Mouse (Mus musculus) layer of hippocampus, adult 11-12 months (tissue): ENCODE measurements around the gene Thumpd3.

Source experiments
- DNase-seq: peaks from one replicate; pipeline ENCODE4 v3.0.0; 2022; ENCODE audit warnings: low spot score

The Thumpd3 gene

DNA sequence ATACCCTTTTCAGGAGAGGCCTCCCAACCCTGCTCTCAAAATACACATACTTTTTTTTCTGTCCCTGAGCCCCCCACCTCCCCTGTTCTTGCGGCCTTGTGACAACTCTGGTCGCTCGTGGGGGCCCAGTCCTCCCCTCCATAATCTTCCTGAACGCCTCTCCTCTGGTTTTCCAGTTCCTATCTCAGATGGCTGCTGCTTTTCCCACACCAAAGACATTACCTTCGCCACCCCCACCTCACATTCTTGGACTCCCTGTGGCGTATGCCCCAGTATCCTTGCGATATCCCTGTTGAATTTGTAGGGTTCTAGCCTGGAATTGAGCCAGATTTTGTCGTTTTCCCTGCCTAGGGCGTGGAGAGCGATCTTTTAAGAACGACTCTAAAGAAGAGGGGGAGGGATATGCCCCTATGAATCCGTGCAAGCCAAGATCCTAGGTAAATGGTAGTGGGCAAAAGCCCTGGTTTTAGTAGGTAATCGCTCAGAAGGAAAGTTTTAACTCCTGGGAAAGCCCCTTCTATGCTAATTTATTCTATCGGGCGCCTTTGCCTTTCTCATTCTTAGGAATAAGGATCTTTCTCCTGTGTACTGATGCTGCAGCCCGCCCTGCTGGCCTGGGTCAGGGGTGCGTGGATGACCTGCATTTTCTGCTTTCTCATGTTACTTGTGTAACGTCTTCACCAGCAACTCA lies 32.2 kb downstream of the Thumpd3 start:
- peak; percentile 42 for DNase-seq

DNA sequence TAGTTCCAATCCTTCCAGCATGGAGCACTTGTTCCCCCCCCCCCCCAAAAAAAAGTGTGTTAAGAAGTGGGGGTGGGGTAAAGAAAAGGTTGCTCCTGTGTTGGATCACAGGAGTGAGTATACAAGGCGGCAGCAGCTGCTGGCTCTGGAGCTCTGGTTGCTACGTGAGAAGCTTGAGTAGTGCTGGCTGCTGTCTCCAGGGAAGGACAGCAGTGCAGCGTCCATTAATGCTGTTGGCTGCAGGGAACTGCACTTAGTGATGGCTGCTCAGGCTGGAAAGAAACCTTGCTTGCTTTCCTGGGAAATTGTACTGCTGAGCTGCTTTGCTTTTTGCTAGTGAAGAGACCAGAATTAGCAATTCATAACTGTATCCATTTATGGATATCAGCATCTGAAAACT lies 33.5 kb downstream of the Thumpd3 start:
- DNase-seq, result peak; percentile 20

DNA sequence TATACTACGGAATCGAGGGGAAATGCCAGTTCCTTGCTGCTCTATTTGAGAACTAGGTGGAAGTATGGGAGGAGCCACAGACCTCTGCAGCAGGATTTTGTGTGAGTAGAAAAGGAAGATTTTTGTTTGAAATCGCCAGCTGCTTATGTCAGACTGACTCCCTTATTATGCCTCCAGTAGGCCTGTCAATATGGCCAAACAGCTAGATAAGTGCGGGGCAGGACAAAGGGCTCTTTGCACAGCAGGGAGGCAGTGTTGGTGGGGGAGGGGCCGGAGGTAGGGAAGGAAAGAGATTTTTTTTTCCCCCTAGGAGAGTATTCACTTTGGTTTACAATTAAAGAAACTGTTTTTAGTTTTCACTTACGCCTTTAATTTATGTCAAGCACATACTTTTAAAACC lies 36.2 kb downstream of the Thumpd3 start:
- DNase-seq, result peak; percentile 19

DNA sequence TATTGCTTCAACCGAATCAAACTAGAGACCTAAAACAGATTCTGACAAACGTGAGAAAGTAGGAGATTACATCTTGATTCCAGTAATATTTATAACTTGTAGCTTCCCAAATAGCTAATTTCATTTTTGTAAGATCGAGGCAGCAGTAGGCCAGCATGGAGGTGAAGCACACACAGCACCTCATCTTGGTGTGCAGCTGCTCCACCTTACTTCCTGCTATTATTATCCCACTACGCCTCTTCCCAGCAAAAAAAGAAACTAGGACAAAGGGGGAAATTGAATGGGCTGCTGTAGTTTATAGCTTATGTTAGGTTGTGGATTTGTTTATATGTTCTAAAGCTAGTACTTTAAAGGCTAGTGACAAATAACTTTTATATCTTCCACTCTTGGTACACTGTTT lies 38.6 kb downstream of the Thumpd3 start:
- no peak for DNase-seq

DNA sequence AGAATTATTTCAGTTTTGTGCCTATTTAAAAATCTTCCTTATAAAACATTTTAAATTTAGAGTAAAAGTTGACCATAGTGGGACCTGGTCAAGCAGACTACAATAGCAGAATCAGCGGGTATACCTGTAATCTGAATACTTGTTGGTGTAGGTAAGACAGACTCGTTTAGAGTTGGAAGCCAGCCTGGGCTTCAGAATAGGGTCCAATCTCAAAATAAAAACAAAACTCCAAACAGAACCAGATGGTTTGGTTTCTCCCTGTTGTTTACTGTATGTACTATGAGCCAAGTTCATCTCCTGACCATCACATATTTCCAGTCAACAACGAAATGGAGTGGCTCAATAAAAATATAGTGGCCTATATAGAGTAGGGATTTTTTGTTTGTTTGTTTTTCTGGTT lies 47.2 kb downstream of the Thumpd3 start:
- no peak for DNase-seq

DNA sequence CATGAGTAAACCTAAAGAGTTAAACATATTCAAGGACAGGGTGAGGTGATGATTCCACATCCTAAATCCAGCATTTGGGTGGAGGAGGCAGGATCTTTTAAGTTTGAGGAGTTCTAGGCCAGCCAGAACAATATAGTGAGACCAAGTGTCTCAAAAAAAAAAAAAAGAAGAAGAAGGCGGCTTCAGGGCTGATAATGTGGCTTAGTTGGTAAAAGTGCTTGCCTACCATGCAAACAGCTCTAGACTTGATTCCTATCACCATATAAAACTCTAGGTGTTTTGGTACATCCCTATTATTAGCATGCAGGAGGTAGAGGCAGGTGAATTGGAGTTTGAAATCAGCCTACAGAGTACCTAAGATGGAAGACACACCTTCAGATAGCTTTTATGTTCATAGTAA lies 49.5 kb downstream of the Thumpd3 start:
- no peak for DNase-seq

DNA sequence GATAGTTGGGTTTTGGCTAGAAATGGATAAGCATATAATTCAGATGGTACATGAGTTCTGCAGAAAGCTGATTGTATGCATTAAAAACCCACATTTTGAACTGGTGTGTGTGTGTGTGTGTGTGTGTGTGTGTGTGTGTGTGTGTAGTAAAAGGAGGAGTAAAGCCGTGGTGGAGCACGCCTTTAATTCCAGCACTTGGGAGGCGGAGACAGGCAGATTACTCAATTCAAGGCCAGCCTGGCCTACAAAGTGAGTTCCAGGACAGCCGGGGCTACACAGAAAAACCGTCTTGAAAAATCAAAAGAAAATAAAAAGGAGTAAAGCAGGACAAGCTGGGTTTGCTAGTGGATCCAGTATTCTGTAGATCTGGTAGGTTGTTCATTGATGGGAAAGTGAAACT lies 51.6 kb downstream of the Thumpd3 start:
- no peak for DNase-seq

DNA sequence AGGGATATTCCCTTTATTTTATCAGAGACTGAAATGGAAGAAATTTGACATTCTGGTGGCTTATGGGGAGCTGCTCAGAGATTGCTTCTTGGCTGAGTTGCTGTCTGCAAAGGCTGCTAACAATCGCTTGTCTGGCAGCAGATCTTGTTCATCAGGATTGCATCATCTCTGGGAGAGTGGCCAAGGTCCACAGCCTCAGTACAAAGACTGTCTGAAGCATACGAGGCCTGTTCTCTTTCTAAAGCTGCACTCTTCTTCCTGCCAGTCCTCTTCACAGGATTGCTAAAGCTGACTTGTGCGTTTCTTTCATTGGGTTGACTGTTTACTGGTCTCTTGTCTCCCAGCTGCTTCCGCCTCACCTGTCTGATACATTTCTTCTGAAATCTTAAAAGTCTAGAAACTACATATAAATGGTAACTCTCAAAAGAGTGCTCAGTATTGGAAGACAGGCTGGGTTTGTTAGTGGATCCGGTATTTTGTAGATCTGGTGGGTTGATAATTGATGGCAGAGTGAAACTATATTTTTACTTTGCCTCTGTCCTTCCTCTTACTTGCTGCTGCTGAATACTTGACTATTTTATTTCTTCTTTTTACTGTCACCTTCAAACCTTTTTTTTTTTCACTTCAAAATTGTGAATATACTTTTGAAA lies 53.7 kb downstream of the Thumpd3 start:
- DNase-seq, result peak; percentile 93

DNA sequence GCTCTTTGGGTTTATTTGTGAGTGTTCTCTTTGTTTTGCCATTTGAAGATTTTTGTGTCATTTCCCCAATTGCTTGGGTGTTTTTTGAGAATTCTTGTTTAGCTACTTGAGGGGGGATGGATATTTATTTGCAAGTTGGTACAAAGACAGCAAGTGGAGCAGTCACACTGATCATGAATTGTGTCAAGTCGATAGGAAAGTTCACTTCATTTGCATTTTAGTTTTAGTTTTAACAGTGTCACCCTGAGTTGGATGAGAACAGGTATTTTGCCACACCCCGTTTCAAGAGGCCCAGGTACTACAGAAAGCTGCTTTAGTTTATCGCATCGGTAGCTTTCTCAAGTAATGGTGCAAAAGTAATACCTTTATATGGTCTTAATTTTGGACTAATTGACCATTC lies 56.5 kb downstream of the Thumpd3 start:
- DNase-seq, result no peak

DNA sequence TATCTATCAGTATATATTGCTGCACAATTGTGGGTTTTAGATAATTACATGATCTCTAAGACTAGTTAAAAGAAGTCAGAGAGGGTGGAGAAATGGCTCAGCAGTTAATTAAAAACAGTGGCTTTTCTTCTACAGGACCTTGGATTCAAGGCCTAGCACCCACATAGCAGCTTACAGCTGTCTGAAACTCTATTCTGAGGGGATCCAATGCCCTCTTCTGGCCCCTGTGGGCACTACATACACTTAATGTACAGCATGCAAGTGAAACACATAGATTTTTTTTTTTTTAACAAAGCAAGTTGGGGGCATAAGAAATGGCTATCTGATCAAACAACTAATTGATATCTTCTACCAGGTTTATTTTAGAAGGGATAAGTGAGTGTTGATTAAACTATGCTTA lies 57.7 kb downstream of the Thumpd3 start:
- peak; percentile 50 for DNase-seq

DNA sequence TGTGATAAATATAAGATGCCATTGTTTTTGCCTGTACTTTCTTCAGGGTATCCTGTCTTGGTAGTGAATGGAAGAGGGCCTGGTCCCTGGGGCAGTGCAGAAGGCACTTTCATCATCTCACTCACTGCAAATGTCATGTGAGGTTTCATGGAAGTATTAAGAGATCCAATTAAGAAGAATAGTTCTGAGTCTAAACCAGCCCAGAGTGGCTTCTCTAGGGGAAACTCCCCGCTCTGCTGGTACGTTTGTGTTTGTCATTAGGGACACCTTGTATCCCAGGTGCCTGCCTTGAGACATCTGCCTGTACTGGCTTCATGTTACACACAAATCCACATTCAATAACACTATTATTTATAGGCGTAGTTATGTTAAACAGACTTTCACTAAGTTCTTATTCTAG lies 63.4 kb downstream of the Thumpd3 start:
- DNase-seq, result no peak

DNA sequence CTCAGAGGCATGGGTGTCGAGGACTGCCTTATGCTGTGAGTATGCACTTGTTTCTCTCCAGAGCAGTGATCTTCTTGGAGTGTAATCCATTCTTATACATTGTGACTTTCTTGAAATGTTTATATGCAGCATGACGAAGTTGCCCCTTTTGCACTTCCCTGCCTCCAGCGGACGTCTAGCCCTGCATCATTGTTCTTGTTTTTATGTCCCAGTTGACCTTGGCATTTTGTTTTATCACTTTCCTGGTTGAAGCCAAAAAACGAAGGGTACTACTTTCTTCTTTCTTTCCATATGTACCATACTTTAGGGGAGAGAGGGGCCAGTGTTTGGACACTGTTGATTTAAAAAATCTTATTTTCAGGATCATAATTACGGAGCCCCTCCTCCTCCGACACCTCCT lies 63.9 kb downstream of the Thumpd3 start:
- DNase-seq, result no peak
